Mouse (Mus musculus) C2C12 (cell line): ENCODE measurements around the gene Nsun2. TPM values are rescaled to one million over a fixed set of nuclear protein-coding genes. Genes with fewer than 3 reads are reported as not detected.
A peak's percentile ranks its signal among the peaks of the same experiment; 100 is the strongest.

Experiments
- H3K27me3 ChIP-seq: one replicate; pipeline ENCODE4 v1.6.1; 2011; ENCODE audit not compliant: control insufficient read depth, insufficient read depth, insufficient read length
- H3K36me3 ChIP-seq: one replicate; pipeline ENCODE4 v1.6.1; 2011; ENCODE audit not compliant: control insufficient read depth, insufficient read depth
- H3K4me3 ChIP-seq: one replicate; pipeline ENCODE4 v1.5.1; 2011; ENCODE audit warnings: mild to moderate bottlenecking, control low read depth; ENCODE audit not compliant: poor library complexity, insufficient read depth, severe bottlenecking
- H3K79me2 ChIP-seq: one replicate; pipeline ENCODE4 v1.6.1; 2011; ENCODE audit not compliant: control insufficient read depth, insufficient read depth
- H3K79me3 ChIP-seq: one replicate; pipeline ENCODE4 v1.6.1; 2011; ENCODE audit warnings: low read depth, control low read depth
- H3ac ChIP-seq: one replicate; pipeline ENCODE3; 2011; ENCODE audit warnings: low read depth; ENCODE audit not compliant: control insufficient read depth, insufficient read length
- CEBPB ChIP-seq: IDR thresholded peaks from one replicate; pipeline ENCODE4 v1.6.1; 2011; ENCODE audit warnings: low read depth, mild to moderate bottlenecking, control low read depth, moderate library complexity
- CTCF ChIP-seq: IDR thresholded peaks from one replicate; pipeline ENCODE4 v1.5.1; 2011; ENCODE audit not compliant: control insufficient read depth, insufficient read depth, insufficient read length
- FOSL1 ChIP-seq: IDR thresholded peaks from one replicate; pipeline ENCODE4 v1.8.0; 2011; ENCODE audit warnings: mild to moderate bottlenecking, low read length; ENCODE audit not compliant: poor library complexity, insufficient read depth, severe bottlenecking
- MAX ChIP-seq: IDR thresholded peaks from one replicate; pipeline ENCODE4 v1.6.1; 2011; ENCODE audit warnings: mild to moderate bottlenecking, control low read depth
- MYOD1 ChIP-seq: IDR thresholded peaks from one replicate; pipeline ENCODE4 v1.6.1; 2011; ENCODE audit warnings: low read depth; ENCODE audit not compliant: control insufficient read depth, insufficient read length
- MYOG ChIP-seq: IDR thresholded peaks from one replicate; pipeline ENCODE4 v1.6.1; 2011; ENCODE audit not compliant: control insufficient read depth, insufficient read length; ENCODE audit errors: extremely low read depth
- USF1 ChIP-seq: IDR thresholded peaks from one replicate; pipeline ENCODE4 v1.6.1; 2011; ENCODE audit warnings: low read depth, mild to moderate bottlenecking, control low read depth, moderate library complexity
- polyA plus RNA-seq: library from polyadenylated mRNA; unstranded; fragments of >200 nt; fragmentation: generic; extraction: Trizol; gene quantifications from one replicate; pipeline ENCODE4 v1.2.1, GENCODE M21; 2012; ENCODE audit warnings: missing spikeins

Gene Nsun2
- polyA plus RNA-seq, 1 experiment: 93.7 TPM

- H3ac ChIP-seq: no peak overlapping the region
- H3K27me3 ChIP-seq: no peaks in the 10 kb centered on the region
- no peak overlapping the region for H3K4me3 ChIP-seq
- TF ChIP-seq MAX (no peak), USF1 (no peak), MYOD1 (no peak), CTCF (no peak), CEBPB (no peak), FOSL1 (no peak), MYOG (no peak)
- peaks cover 82% of the 10 kb centered on the region for H3K79me2 ChIP-seq
- H3K36me3 ChIP-seq: peaks cover 4% of the 10 kb centered on the region
- H3K79me3 ChIP-seq: peaks cover 73% of the 10 kb centered on the region
These were observed 2.6 kb upstream of the Nsun2 start for GRCm38 (mm10) chr13:69530951-69531350.

- H3K4me3 ChIP-seq: peak overlapping the region; percentile 66
- peak overlapping the region; percentile 26 for H3ac ChIP-seq
- no peak for TF ChIP-seq MYOD1
- no peak for TF ChIP-seq MAX
- no peak for TF ChIP-seq USF1
- peaks cover 4% of the 10 kb centered on the region for H3K36me3 ChIP-seq
- H3K79me3 ChIP-seq: peaks cover 69% of the 10 kb centered on the region
- H3K27me3 ChIP-seq: no peaks in the 10 kb centered on the region
- peaks cover 78% of the 10 kb centered on the region for H3K79me2 ChIP-seq
These were observed 2.1 kb upstream of the Nsun2 start for GRCm38 (mm10) chr13:69531431-69531830.

GRCm38 (mm10) chr13:69532101-69532892, 1.2 kb upstream of the Nsun2 start:
- H3K4me3 ChIP-seq: peak overlapping the region; percentile 66
- H3K27me3 ChIP-seq: no peaks in the 10 kb centered on the region
- peaks cover 4% of the 10 kb centered on the region for H3K36me3 ChIP-seq
- H3K79me2 ChIP-seq: peaks cover 69% of the 10 kb centered on the region
- peak overlapping the region; percentile 63 for H3ac ChIP-seq
- H3K79me3 ChIP-seq: peaks cover 62% of the 10 kb centered on the region
- TF ChIP-seq CEBPB: no peak
- no peak for TF ChIP-seq USF1
- TF ChIP-seq MAX: no peak
- TF ChIP-seq CTCF: no peak
- no peak for TF ChIP-seq MYOG
- TF ChIP-seq MYOD1: no peak
- TF ChIP-seq FOSL1: no peak

GRCm38 (mm10) chr13:69532893-69533404, 597 bp upstream of the Nsun2 start:
- Histone ChIP-seq H3K27me3 (no peaks in the 10 kb centered on the region), H3K79me3 (peaks cover 56% of the 10 kb centered on the region), H3K4me3 (peak overlapping the region; percentile 66), H3K79me2 (peaks cover 62% of the 10 kb centered on the region), H3K36me3 (peaks cover 4% of the 10 kb centered on the region), H3ac (peak overlapping the region; percentile 97)
- TF ChIP-seq CEBPB: no peak
- TF ChIP-seq MYOD1: no peak
- no peak for TF ChIP-seq USF1
- TF ChIP-seq CTCF: no peak
- no peak for TF ChIP-seq MAX
- no peak for TF ChIP-seq MYOG
- no peak for TF ChIP-seq FOSL1

GRCm38 (mm10) chr13:69534334-69534653, 748 bp downstream of the Nsun2 start, which contains the start of gene Tent4a:
Tent4a (minus strand) TSS chr13:69534617.
- Histone ChIP-seq H3ac (peak within 1 kb of the TSS; percentile 97), H3K27me3 (no peaks in the 10 kb centered on the region), H3K36me3 (no peaks in the 10 kb centered on the region), H3K4me3 (peak within 1 kb of the TSS; percentile 66), H3K79me2 (peaks cover 49% of the 10 kb centered on the region), H3K79me3 (peaks cover 43% of the 10 kb centered on the region)
- no peak for TF ChIP-seq MYOD1
- TF ChIP-seq CEBPB: no peak
- no peak for TF ChIP-seq MYOG
- no peak for TF ChIP-seq FOSL1
- no peak for TF ChIP-seq USF1
- TF ChIP-seq MAX: no peak
